Mouse (Mus musculus): ENCODE results near the gene Slc12a5. TPM values are rescaled to one million over a fixed set of nuclear protein-coding genes. Genes with fewer than 3 reads are reported as not detected.

Slc12a5 gene
- total and polyA plus RNA-seq, 3 experiments: 0.50 to 1.3 TPM; not detected in 1

- Histone ChIP-seq H3K27me3 (ENCODE audit: control insufficient read depth in 1 of 2, insufficient read depth in 2 of 2, low read length in 2 of 2) (no peaks in the 10 kb centered on the region; a peak in 1 of 4 replicates), H3K9ac (ENCODE audit: control insufficient read depth, low read depth, low read length, poor library complexity, severe bottlenecking) (no peak overlapping the region), H3K9me3 (replicated peaks; ENCODE audit: insufficient read depth, low read length) (no peaks in the 10 kb centered on the region), H3K27ac (ENCODE audit: control insufficient read depth, low read depth, low read length) (no peak overlapping the region), H3K4me1 (ENCODE audit: control insufficient read depth in 1 of 2, insufficient read depth in 2 of 2, low read length in 2 of 2) (peaks cover 0 to 9% of the 10 kb centered on the region in 2 experiments; a peak in 1 of 4 replicates), H3K79me2 (ENCODE audit: control insufficient read depth, insufficient read depth, low read length, poor library complexity) (no peaks in the 10 kb centered on the region), H3K36me3 (ENCODE audit: control insufficient read depth in 1 of 2, insufficient read depth in 2 of 2, low read length in 2 of 2) (peaks cover 0 to 5% of the 10 kb centered on the region in 2 experiments; a peak in 2 of 4 replicates), H3K4me3 (ENCODE audit: control insufficient read depth in 1 of 2, insufficient read depth in 1 of 2, low read depth in 2 of 2, low read length in 2 of 2) (no peak overlapping the region)
- TF ChIP-seq CHD1 (IDR thresholded peaks at IDR 0.05; ENCODE audit: low read depth, low read length) (no peak), USF1 (IDR thresholded peaks at IDR 0.05; ENCODE audit: low read depth, low read length) (no peak), ETS1 (IDR thresholded peaks at IDR 0.05; ENCODE audit: low read depth, low read length) (no peak), E2F4 (IDR thresholded peaks at IDR 0.05; ENCODE audit: borderline replicate concordance, low read depth, low read length) (no peak)
- DNase-seq (ENCODE audit: low read depth, low spot score): no peak
Observed at GRCm38 (mm10) chr2:165049044-165049443, 88.4 kb downstream of the Slc12a5 start.

Other genes starting within 250 kb of the Slc12a5 start
- not detected in 2 replicates for gene Spint5, start 245.5 kb upstream of the Slc12a5 start, total RNA-seq (2012; rRNA removed)
- gene Spint5, start 245.5 kb upstream of the Slc12a5 start, polyA plus RNA-seq (2012; ENCODE audit: insufficient read depth in 1 of 2, insufficient read length in 2 of 2, low read depth in 1 of 2, low replicate concordance in 2 of 2, missing spikeins in 1 of 2): not detected
- gene Wfdc3, start 214.9 kb upstream of the Slc12a5 start, total RNA-seq (2012; rRNA removed): 0.20 and 0.31 TPM in 2 replicates
- gene Wfdc3, start 214.9 kb upstream of the Slc12a5 start, polyA plus RNA-seq (2012; ENCODE audit: insufficient read depth in 1 of 2, insufficient read length in 2 of 2, low read depth in 1 of 2, low replicate concordance in 2 of 2, missing spikeins in 1 of 2): under 1 TPM in 1 of 2 experiments, not detected in 1; 0.40 TPM
- gene Dnttip1, start 214.8 kb upstream of the Slc12a5 start, total RNA-seq (2012; rRNA removed): 20.6 and 20.9 TPM in 2 replicates
- gene Dnttip1, start 214.8 kb upstream of the Slc12a5 start, polyA plus RNA-seq (2012; ENCODE audit: insufficient read depth in 1 of 2, insufficient read length in 2 of 2, low read depth in 1 of 2, low replicate concordance in 2 of 2, missing spikeins in 1 of 2): 10 to 100 TPM in 1 of 2 experiments, not detected in 1; 59.9 TPM
- 170 and 177 TPM in 2 replicates for gene Ube2c, start 190.9 kb upstream of the Slc12a5 start, total RNA-seq (2012; rRNA removed)
- gene Ube2c, start 190.9 kb upstream of the Slc12a5 start, polyA plus RNA-seq (2012; ENCODE audit: insufficient read depth in 1 of 2, insufficient read length in 2 of 2, low read depth in 1 of 2, low replicate concordance in 2 of 2, missing spikeins in 1 of 2): 100 to 1,000 TPM; 257 to 365 TPM
- not detected in 2 replicates for gene Tnnc2, start 180.8 kb upstream of the Slc12a5 start, total RNA-seq (2012; rRNA removed)
- gene Tnnc2, start 180.8 kb upstream of the Slc12a5 start, polyA plus RNA-seq (2012; ENCODE audit: insufficient read depth in 1 of 2, insufficient read length in 2 of 2, low read depth in 1 of 2, low replicate concordance in 2 of 2, missing spikeins in 1 of 2): not detected
- 3.8 and 4.0 TPM in 2 replicates for gene Snx21, start 175.0 kb upstream of the Slc12a5 start, total RNA-seq (2012; rRNA removed)
- 1 to 10 TPM in 1 of 2 experiments, not detected in 1; 7.7 TPM for gene Snx21, start 175.0 kb upstream of the Slc12a5 start, polyA plus RNA-seq (2012; ENCODE audit: insufficient read depth in 1 of 2, insufficient read length in 2 of 2, low read depth in 1 of 2, low replicate concordance in 2 of 2, missing spikeins in 1 of 2)
- 32.2 and 40.3 TPM in 2 replicates for gene Acot8, start 155.9 kb upstream of the Slc12a5 start, total RNA-seq (2012; rRNA removed)
- gene Acot8, start 155.9 kb upstream of the Slc12a5 start, polyA plus RNA-seq (2012; ENCODE audit: insufficient read depth in 1 of 2, insufficient read length in 2 of 2, low read depth in 1 of 2, low replicate concordance in 2 of 2, missing spikeins in 1 of 2): 10 to 100 TPM in 1 of 2 experiments, not detected in 1; 30.9 TPM
- gene Zswim3, start 155.7 kb upstream of the Slc12a5 start, total RNA-seq (2012; rRNA removed): 4.7 and 4.8 TPM in 2 replicates
- 1 to 10 TPM in 1 of 2 experiments, not detected in 1; 5.9 TPM for gene Zswim3, start 155.7 kb upstream of the Slc12a5 start, polyA plus RNA-seq (2012; ENCODE audit: insufficient read depth in 1 of 2, insufficient read length in 2 of 2, low read depth in 1 of 2, low replicate concordance in 2 of 2, missing spikeins in 1 of 2)
- 7.1 and 8.2 TPM in 2 replicates for gene Zswim1, start 138.1 kb upstream of the Slc12a5 start, total RNA-seq (2012; rRNA removed)
- 10 to 100 TPM in 1 of 2 experiments, not detected in 1; 17.4 TPM for gene Zswim1, start 138.1 kb upstream of the Slc12a5 start, polyA plus RNA-seq (2012; ENCODE audit: insufficient read depth in 1 of 2, insufficient read length in 2 of 2, low read depth in 1 of 2, low replicate concordance in 2 of 2, missing spikeins in 1 of 2)
- gene Spata25, start 132.3 kb upstream of the Slc12a5 start, total RNA-seq (2012; rRNA removed): 0.42 and 0.50 TPM in 2 replicates
- gene Spata25, start 132.3 kb upstream of the Slc12a5 start, polyA plus RNA-seq (2012; ENCODE audit: insufficient read depth in 1 of 2, insufficient read length in 2 of 2, low read depth in 1 of 2, low replicate concordance in 2 of 2, missing spikeins in 1 of 2): under 1 TPM in 1 of 2 experiments, not detected in 1; 0.13 TPM
- gene Ctsa, start 127.9 kb upstream of the Slc12a5 start, total RNA-seq (2012; rRNA removed): 46.3 and 50.5 TPM in 2 replicates
- 10 to 100 TPM in 1 of 2 experiments, not detected in 1; 87.7 TPM for gene Ctsa, start 127.9 kb upstream of the Slc12a5 start, polyA plus RNA-seq (2012; ENCODE audit: insufficient read depth in 1 of 2, insufficient read length in 2 of 2, low read depth in 1 of 2, low replicate concordance in 2 of 2, missing spikeins in 1 of 2)
- 1.6 and 2.0 TPM in 2 replicates for gene Neurl2, start 127.3 kb upstream of the Slc12a5 start, total RNA-seq (2012; rRNA removed)
- gene Neurl2, start 127.3 kb upstream of the Slc12a5 start, polyA plus RNA-seq (2012; ENCODE audit: insufficient read depth in 1 of 2, insufficient read length in 2 of 2, low read depth in 1 of 2, low replicate concordance in 2 of 2, missing spikeins in 1 of 2): 1 to 10 TPM in 1 of 2 experiments, not detected in 1; 2.6 TPM
- gene Pltp, start 103.1 kb upstream of the Slc12a5 start, total RNA-seq (2012; rRNA removed): 5.2 and 6.8 TPM in 2 replicates
- 10 to 100 TPM in 1 of 2 experiments, not detected in 1; 17.1 TPM for gene Pltp, start 103.1 kb upstream of the Slc12a5 start, polyA plus RNA-seq (2012; ENCODE audit: insufficient read depth in 1 of 2, insufficient read length in 2 of 2, low read depth in 1 of 2, low replicate concordance in 2 of 2, missing spikeins in 1 of 2)
- 46.8 and 47.6 TPM in 2 replicates for gene Pcif1, start 81.5 kb upstream of the Slc12a5 start, total RNA-seq (2012; rRNA removed)
- 100 to 1,000 TPM in 1 of 2 experiments, not detected in 1; 118 TPM for gene Pcif1, start 81.5 kb upstream of the Slc12a5 start, polyA plus RNA-seq (2012; ENCODE audit: insufficient read depth in 1 of 2, insufficient read length in 2 of 2, low read depth in 1 of 2, low replicate concordance in 2 of 2, missing spikeins in 1 of 2)
- 12.3 and 12.6 TPM in 2 replicates for gene Zfp335, start 49.0 kb upstream of the Slc12a5 start, total RNA-seq (2012; rRNA removed)
- gene Zfp335, start 49.0 kb upstream of the Slc12a5 start, polyA plus RNA-seq (2012; ENCODE audit: insufficient read depth in 1 of 2, insufficient read length in 2 of 2, low read depth in 1 of 2, low replicate concordance in 2 of 2, missing spikeins in 1 of 2): 10 to 100 TPM in 1 of 2 experiments, not detected in 1; 24.1 TPM
- 0.20 and 0.23 TPM in 2 replicates for gene Mmp9, start 20.0 kb upstream of the Slc12a5 start, total RNA-seq (2012; rRNA removed)
- under 1 TPM in 1 of 2 experiments, not detected in 1; 0.19 TPM for gene Mmp9, start 20.0 kb upstream of the Slc12a5 start, polyA plus RNA-seq (2012; ENCODE audit: insufficient read depth in 1 of 2, insufficient read length in 2 of 2, low read depth in 1 of 2, low replicate concordance in 2 of 2, missing spikeins in 1 of 2)
- gene Ncoa5, start 74.1 kb downstream of the Slc12a5 start, total RNA-seq (2012; rRNA removed): 35.1 and 35.8 TPM in 2 replicates
- gene Ncoa5, start 74.1 kb downstream of the Slc12a5 start, polyA plus RNA-seq (2012; ENCODE audit: insufficient read depth in 1 of 2, insufficient read length in 2 of 2, low read depth in 1 of 2, low replicate concordance in 2 of 2, missing spikeins in 1 of 2): 10 to 100 TPM; 61.0 to 76.6 TPM
- not detected in 2 replicates for gene Cd40, start 94.8 kb downstream of the Slc12a5 start, total RNA-seq (2012; rRNA removed)
- under 1 TPM in 1 of 2 experiments, not detected in 1; 0.08 TPM for gene Cd40, start 94.8 kb downstream of the Slc12a5 start, polyA plus RNA-seq (2012; ENCODE audit: insufficient read depth in 1 of 2, insufficient read length in 2 of 2, low read depth in 1 of 2, low replicate concordance in 2 of 2, missing spikeins in 1 of 2)
- gene 1700025C18Rik, start 129.9 kb downstream of the Slc12a5 start, total RNA-seq (2012; rRNA removed): not detected in 2 replicates
- gene 1700025C18Rik, start 129.9 kb downstream of the Slc12a5 start, polyA plus RNA-seq (2012; ENCODE audit: insufficient read depth in 1 of 2, insufficient read length in 2 of 2, low read depth in 1 of 2, low replicate concordance in 2 of 2, missing spikeins in 1 of 2): not detected

All from MEL (cell line).